Mouse (Mus musculus): ENCODE results near the gene Ccdc47. TPM values are rescaled to one million over a fixed set of nuclear protein-coding genes. Genes with fewer than 3 reads are reported as not detected.
A peak's percentile ranks its signal among the peaks of the same experiment; 100 is the strongest.

Ccdc47 gene
- total and polyA plus RNA-seq, 2 experiments from 2014 or later: 23.6 to 89.8 TPM

DNA sequence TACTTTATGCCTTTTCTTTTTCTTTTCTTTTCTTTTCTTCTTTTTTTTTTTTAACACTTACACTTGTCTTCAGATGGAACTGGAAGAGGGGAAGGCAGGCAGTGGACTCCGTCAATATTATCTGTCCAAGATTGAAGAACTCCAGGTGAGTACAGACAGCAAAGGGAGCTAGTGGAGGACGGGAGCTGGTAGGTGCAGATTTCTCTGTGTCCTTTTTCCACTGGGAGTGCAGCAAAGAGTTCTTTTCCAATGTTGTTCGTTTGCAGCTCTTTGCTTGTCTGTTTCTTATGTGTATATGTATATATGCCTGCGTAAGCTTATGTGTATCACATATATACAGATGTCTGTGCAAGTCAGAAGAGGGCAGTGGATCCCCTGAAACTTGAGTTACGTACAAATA, 40.6 kb upstream of the Ccdc47 start:
- WGBS: 50% methylated on average over 5 of the region's 5 CpGs
- Histone ChIP-seq H3K4me2 (ENCODE audit: low read depth, low read length) (peak overlapping the region; percentile 98), H3K9me3 (replicated peaks; ENCODE audit: control insufficient read depth, low read length) (no peaks in the 10 kb centered on the region), H3K9ac (replicated peaks; ENCODE audit: low read depth, low read length) (peak overlapping the region; percentile 86), H3K4me3 (ENCODE audit: low read depth, low read length) (peak overlapping the region; percentile 98), H3K4me1 (ENCODE audit: control insufficient read depth, insufficient read depth) (peaks cover 15% of the 10 kb centered on the region), H3K36me3 (replicated peaks; ENCODE audit: control insufficient read depth, insufficient read depth, low read length) (peaks cover 33% of the 10 kb centered on the region), H3K27me3 (ENCODE audit: control insufficient read depth, insufficient read depth, low read length) (no peaks in the 10 kb centered on the region), H3K27ac (ENCODE audit: low read depth) (peak overlapping the region; percentile 84; the same call in 1 of the 2 replicates)
- DNase-seq (ENCODE audit: low spot score) (no peak), ATAC-seq (ENCODE audit: insufficient read depth, low read depth) (no peak)
- TF ChIP-seq CTCF (IDR thresholded peaks at IDR 0.05; ENCODE audit: low read depth) (no peak), EP300 (IDR thresholded peaks at IDR 0.05; ENCODE audit: low read depth) (no peak)

DNA sequence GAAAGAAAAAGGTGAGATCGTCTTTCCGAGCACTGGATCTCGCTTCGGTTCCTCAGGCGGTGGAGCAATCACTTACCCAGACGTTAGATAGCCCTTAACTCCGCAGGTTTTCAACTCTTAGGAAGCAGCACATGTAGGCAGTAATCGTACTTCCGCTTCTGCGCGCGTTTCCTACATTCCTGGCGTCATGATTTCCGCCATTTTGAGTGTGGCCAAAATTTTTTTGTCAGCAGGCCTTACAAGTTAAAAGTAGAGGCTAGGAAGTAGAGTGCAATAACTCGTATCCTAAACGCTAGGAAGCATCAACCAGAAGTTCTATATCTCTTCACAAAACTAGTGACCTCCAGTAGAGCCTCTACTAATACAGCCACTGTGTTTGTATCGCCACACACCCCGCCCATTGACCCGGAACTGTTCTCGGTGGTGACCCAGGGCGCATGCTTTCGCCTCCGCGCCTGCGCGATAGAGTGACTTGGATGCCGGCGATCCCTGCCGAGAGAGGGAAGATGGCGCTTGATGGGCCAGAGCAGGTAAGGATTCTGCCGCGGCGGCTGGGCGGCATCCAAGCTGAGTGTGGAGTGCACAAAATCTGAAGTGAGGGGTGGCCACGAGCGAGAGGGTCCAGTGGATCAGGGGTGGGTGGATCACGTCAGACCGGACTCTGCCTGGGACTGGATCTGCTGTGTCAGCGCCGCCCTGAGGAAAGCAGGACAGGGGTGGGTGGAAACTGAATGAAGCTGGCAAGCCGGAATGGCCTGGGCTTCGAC, 39.7 kb upstream of the Ccdc47 start, which contains the start of the genes Ftsj3 and Psmc5:
TSS of gene Ftsj3 (minus strand) at position 395 of the 767 bp plus-strand sequence.
TSS of gene Psmc5 (plus strand) at position 470 of the 767 bp plus-strand sequence.
- under 1% methylated on average over 42 of the region's 42 CpGs for WGBS
- H3K27ac ChIP-seq (ENCODE audit: low read depth): peak within 1 kb of the TSS; percentile 84
- H3K9me3 ChIP-seq (replicated peaks; ENCODE audit: control insufficient read depth, low read length): no peaks in the 10 kb centered on the region
- peaks cover 15% of the 10 kb centered on the region for H3K4me1 ChIP-seq (ENCODE audit: control insufficient read depth, insufficient read depth)
- H3K4me2 ChIP-seq (ENCODE audit: low read depth, low read length): peak within 1 kb of the TSS; percentile 98
- peak; percentile 97 for DNase-seq (ENCODE audit: low spot score)
- no peaks in the 10 kb centered on the region for H3K27me3 ChIP-seq (ENCODE audit: control insufficient read depth, insufficient read depth, low read length)
- H3K36me3 ChIP-seq (replicated peaks; ENCODE audit: control insufficient read depth, insufficient read depth, low read length): peaks cover 33% of the 10 kb centered on the region
- peak within 1 kb of the TSS; percentile 98 for H3K4me3 ChIP-seq (ENCODE audit: low read depth, low read length)
- TF ChIP-seq EP300 (IDR thresholded peaks at IDR 0.05; ENCODE audit: low read depth): no peak
- peak; percentile 33 for TF ChIP-seq CTCF (IDR thresholded peaks at IDR 0.05; ENCODE audit: low read depth)
- ATAC-seq (ENCODE audit: insufficient read depth, low read depth): peak; percentile 98
- H3K9ac ChIP-seq (replicated peaks; ENCODE audit: low read depth, low read length): peak within 1 kb of the TSS; percentile 86

DNA sequence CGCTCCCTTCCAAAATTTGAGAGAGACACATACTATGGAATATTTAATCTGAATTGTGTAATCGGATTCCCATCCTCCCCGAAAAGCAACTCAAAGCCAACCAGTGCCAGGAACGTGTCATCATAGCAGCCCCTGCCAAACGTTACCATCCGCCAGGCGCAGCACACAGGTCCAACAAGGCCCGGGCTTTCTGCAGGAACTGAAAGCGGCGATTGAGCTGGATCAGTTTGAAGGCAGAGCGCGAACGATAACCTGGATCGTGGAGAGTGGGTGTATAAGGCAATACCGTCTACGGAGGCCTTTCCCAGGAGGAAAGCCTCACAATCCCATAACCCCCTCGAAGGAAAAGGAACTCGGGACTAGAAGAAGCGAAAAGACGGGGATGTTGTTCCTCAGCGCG, 39.0 kb upstream of the Ccdc47 start:
- no peaks in the 10 kb centered on the region for H3K27me3 ChIP-seq (ENCODE audit: control insufficient read depth, insufficient read depth, low read length)
- peak overlapping the region; percentile 98 for H3K4me2 ChIP-seq (ENCODE audit: low read depth, low read length)
- peak overlapping the region; percentile 86 for H3K9ac ChIP-seq (replicated peaks; ENCODE audit: low read depth, low read length)
- H3K4me1 ChIP-seq (ENCODE audit: control insufficient read depth, insufficient read depth): peaks cover 15% of the 10 kb centered on the region
- H3K27ac ChIP-seq (ENCODE audit: low read depth): peak overlapping the region; percentile 84
- peak overlapping the region; percentile 98 for H3K4me3 ChIP-seq (ENCODE audit: low read depth, low read length)
- no peak for ATAC-seq (ENCODE audit: insufficient read depth, low read depth)
- WGBS: 2% methylated on average over 22 of the region's 22 CpGs
- H3K9me3 ChIP-seq (replicated peaks; ENCODE audit: control insufficient read depth, low read length): no peaks in the 10 kb centered on the region
- no peak for TF ChIP-seq CTCF (IDR thresholded peaks at IDR 0.05; ENCODE audit: low read depth)
- no peak for TF ChIP-seq EP300 (IDR thresholded peaks at IDR 0.05; ENCODE audit: low read depth)
- peaks cover 35% of the 10 kb centered on the region for H3K36me3 ChIP-seq (replicated peaks; ENCODE audit: control insufficient read depth, insufficient read depth, low read length)
- DNase-seq (ENCODE audit: low spot score): no peak

DNA sequence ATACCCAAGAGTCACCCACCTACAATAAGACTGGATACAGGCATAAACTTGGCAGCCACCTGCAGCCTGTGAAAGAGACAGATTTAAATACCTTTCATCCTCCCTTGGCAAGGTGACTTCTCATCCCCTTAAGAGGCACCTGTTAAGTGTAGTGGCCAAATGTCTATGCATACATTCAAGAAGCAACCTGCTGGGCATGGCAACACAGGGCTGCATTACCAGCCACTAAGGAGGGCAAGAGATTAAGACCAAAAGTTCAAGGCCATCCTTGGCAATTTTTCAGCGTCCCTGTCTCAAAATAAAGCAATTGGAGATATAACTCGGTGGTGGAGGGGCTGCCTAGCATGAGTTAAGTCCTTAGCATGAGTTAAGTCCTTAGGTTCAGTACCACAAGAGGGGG, 38.6 kb upstream of the Ccdc47 start:
- peaks cover 15% of the 10 kb centered on the region for H3K4me1 ChIP-seq (ENCODE audit: control insufficient read depth, insufficient read depth)
- DNase-seq (ENCODE audit: low spot score): no peak
- H3K9me3 ChIP-seq (replicated peaks; ENCODE audit: control insufficient read depth, low read length): no peaks in the 10 kb centered on the region
- ATAC-seq (ENCODE audit: insufficient read depth, low read depth): no peak
- peak overlapping the region; percentile 98 for H3K4me3 ChIP-seq (ENCODE audit: low read depth, low read length)
- peaks cover 39% of the 10 kb centered on the region for H3K36me3 ChIP-seq (replicated peaks; ENCODE audit: control insufficient read depth, insufficient read depth, low read length)
- H3K27me3 ChIP-seq (ENCODE audit: control insufficient read depth, insufficient read depth, low read length): no peaks in the 10 kb centered on the region
- H3K27ac ChIP-seq (ENCODE audit: low read depth): no peak overlapping the region
- TF ChIP-seq EP300 (IDR thresholded peaks at IDR 0.05; ENCODE audit: low read depth): no peak
- TF ChIP-seq CTCF (IDR thresholded peaks at IDR 0.05; ENCODE audit: low read depth): no peak
- peak overlapping the region; percentile 86 for H3K9ac ChIP-seq (replicated peaks; ENCODE audit: low read depth, low read length)
- peak overlapping the region; percentile 98 for H3K4me2 ChIP-seq (ENCODE audit: low read depth, low read length)
- 23% methylated on average over 2 of the region's 2 CpGs for WGBS

DNA sequence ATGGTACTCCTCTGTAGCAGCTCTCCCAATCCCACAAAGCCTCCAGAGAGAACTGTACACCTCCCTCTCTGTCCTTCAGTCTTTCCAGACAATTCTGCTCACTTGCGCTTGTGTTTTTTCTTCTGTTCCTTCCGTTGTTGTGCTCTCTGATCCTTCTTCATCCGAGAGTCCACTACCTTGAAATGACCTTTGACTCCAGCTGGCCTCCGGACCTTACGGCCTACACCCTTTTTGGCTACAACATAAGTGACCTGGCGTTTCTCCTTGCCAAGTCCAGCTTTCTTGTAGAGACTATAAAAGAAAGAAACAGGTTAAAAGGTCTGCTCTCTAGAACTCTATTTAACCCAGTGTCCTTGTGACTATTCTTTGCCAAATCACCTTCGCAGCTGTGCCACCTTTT, 33.2 kb upstream of the Ccdc47 start:
- peaks cover 4% of the 10 kb centered on the region for H3K9me3 ChIP-seq (replicated peaks; ENCODE audit: control insufficient read depth, low read length)
- H3K4me2 ChIP-seq (ENCODE audit: low read depth, low read length): no peak overlapping the region
- DNase-seq (ENCODE audit: low spot score) (no peak), ATAC-seq (ENCODE audit: insufficient read depth, low read depth) (no peak)
- no peaks in the 10 kb centered on the region for H3K27me3 ChIP-seq (ENCODE audit: control insufficient read depth, insufficient read depth, low read length)
- no peak for TF ChIP-seq CTCF (IDR thresholded peaks at IDR 0.05; ENCODE audit: low read depth)
- no peak for TF ChIP-seq EP300 (IDR thresholded peaks at IDR 0.05; ENCODE audit: low read depth)
- no peak overlapping the region for H3K9ac ChIP-seq (replicated peaks; ENCODE audit: low read depth, low read length)
- no peak overlapping the region for H3K27ac ChIP-seq (ENCODE audit: low read depth)
- H3K4me1 ChIP-seq (ENCODE audit: control insufficient read depth, insufficient read depth): no peaks in the 10 kb centered on the region
- WGBS: 86% methylated on average over 7 of the region's 7 CpGs
- no peak overlapping the region for H3K4me3 ChIP-seq (ENCODE audit: low read depth, low read length)
- H3K36me3 ChIP-seq (replicated peaks; ENCODE audit: control insufficient read depth, insufficient read depth, low read length): peaks cover 87% of the 10 kb centered on the region

Data from heart, postnatal 0 days (tissue).